Mouse (Mus musculus): ENCODE measurements around the gene Heatr1. TPM values are rescaled to one million over a fixed set of nuclear protein-coding genes. Genes with fewer than 3 reads are reported as not detected.
"Not testable (repeated sequence)": the region's sequence is repeated elsewhere in the genome, so short reads cannot be mapped to it uniquely, and the experiment has no call there.

Gene Heatr1
- total RNA-seq, 2 experiments from 2014 or later = 10.2 to 25.9 TPM

DNA sequence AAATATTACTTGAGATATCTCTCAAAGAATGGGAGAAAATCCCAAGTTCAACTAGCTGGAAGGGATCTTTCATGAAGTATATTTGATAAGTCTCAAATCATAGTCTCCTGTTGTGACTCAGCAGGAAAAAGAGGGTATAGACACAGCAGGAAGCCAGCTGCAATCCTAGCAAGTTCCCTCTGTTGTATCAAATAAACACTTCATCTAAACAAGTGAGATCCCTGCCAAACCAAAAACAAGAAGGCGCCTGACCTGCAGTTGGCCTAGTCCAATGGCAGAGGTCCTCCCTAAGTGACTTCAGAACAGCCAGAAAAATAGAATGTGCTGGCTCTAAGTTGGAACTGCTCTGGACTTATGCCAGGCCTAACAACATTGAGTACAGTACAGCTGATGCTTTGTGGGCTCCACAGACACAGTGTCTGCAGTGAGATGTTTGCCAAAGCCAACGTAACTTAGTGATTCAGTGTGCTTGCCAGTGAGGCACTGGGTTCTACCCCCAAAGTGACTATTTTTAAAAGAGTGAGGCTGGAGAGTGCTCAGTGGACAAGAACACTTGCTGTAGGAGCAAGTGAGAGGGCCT lies 47.3 kb downstream of the Heatr1 start:
- ATAC-seq (replicated peaks; ENCODE audit: low FRiP score, poor library complexity, severe bottlenecking) = no peak

- ATAC-seq (replicated peaks; ENCODE audit: low FRiP score, poor library complexity, severe bottlenecking) = no peak
These were observed 58.3 kb downstream of the Heatr1 start for GRCm38 (mm10) chr13:12453150-12453549.

DNA sequence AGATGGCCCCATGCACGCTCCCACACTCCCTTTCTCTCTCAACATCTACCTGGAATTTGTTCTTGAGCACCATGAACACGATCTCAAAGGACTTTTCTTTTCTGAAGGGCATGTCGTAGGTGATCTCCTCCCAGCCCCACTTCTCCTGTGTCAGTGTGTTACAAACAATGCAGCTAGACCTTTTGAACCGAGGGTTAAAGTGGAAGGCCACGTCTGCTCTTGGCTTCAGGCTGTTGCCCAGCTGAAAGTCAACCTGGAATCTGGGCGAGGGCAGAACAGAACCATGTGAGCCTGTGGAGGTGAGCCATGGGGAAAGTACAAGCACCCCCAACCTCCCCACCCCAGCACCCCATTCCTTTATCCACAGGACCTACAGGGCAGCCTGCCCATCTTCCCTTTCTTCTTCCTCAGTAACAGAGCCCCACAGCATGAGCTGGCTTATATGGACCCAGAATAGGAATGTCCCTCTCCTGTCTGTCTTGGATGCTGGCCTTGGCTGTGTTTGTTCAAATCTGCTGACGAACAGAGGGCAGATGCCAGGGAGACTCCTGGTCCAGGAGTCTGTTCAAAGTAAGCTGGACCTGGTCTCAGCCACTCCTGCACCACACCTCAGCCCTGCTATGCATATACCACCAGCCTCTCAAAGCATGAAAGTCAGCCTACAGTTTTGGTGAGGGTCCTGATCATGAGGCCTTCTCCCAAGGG lies 60.0 kb downstream of the Heatr1 start:
- ATAC-seq (replicated peaks; ENCODE audit: low FRiP score, poor library complexity, severe bottlenecking) = no peak

GRCm38 (mm10) chr13:12456711-12457110 lies 61.9 kb downstream of the Heatr1 start:
- no peak for ATAC-seq (replicated peaks; ENCODE audit: low FRiP score, poor library complexity, severe bottlenecking)

- ATAC-seq (replicated peaks; ENCODE audit: low FRiP score, poor library complexity, severe bottlenecking) = peak; percentile 41
These were observed 65.6 kb downstream of the Heatr1 start for GRCm38 (mm10) chr13:12460443-12460842.

DNA sequence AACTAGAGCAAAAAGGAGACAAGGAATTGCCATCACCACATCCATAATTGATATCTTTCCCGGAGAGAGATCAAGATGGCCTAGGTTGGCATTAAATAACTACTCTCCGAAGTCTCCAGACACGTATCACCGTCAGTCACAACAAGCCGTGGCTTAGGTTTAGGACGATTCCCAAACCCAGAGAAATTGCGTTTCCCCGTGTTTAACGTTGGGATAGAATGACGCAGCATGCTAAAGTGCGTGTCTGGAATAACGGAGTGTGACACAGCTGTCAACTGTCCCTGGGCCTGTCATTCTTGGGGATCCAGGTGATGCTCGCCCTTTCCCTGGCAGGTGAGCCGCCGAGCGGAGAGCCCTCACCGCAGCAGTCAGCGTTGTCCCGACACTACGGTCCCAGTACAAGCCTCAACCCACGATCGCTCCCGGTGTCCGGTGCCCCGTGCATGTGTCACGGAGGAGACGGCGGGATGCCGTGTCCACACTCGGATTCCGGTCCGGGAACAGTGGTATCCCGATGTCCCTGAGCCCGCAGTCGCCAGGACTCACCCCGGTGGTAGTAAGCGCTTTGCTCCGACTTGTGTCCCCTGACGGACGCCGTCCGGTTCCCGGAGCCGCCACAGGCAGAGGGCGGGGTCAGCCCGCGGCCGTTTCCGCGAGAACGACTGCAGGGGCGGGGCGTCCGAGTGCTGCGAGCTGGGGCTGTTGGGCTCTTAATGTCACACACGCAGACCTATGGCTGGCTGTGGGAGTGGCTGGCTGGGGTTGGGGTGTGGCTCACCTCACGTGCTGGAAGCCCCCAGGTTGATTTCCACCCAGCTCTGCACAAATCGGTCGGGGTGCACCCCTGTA lies 66.3 kb downstream of the Heatr1 start:
- peak; percentile 98 for ATAC-seq (replicated peaks; ENCODE audit: low FRiP score, poor library complexity, severe bottlenecking)

DNA sequence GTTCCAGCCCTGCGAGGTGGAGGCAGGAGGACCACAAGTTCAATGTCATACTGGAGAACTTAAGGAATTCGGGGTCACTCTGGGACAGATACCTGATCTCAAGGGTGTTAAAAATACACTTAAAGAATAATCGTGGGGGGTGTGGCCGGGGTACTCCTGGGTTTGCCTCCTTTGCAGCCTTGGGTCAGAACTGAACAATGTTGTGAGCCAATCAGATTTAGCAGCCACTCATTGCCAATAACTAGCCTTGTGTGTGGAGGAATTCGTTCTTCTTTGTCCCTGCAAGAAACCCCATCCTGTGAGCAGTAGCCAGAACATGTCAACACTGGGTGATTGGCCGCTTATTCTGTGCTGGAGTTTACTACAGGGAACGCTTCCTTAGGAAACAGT lies 66.9 kb downstream of the Heatr1 start:
- ATAC-seq (replicated peaks; ENCODE audit: low FRiP score, poor library complexity, severe bottlenecking) = no peak

DNA sequence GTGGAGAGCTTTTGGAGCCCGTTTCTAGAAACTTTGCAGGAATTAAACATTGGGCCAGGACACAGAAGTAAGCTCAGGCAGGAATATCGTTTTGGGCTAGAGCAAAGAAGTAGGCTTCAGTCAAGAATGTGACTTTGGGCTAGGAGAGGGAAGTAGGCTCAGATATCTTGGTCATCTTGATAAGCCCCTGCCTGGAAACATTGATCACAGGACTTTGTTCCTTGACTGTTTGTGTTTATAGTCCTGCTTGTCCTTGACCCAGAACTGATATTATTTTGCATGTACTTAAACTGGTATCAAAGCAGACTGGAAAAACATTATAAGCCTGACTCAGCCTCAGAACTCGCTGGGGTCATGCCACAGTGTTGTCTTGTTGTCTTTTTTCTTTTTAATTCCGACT lies 67.8 kb downstream of the Heatr1 start:
- ATAC-seq (replicated peaks; ENCODE audit: low FRiP score, poor library complexity, severe bottlenecking) = no peak

DNA sequence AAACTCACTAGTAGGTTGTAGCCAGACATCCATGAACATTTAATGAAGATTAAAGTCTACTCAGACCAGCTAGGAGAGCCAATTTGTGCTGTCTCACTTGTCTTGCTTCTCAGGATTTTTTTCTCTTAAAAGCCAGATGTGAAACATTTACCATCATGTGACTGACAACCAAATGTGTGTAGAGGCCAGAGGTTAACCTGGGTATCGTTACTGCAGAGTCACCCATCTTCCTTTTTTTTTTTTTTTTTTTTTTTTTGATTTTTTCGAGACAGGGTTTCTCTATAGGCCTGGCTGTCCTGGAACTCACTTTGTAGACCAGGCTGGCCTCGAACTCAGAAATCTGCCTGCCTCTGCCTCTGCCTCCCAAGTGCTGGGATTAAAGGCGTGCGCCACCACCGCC lies 69.3 kb downstream of the Heatr1 start:
- ATAC-seq (replicated peaks; ENCODE audit: low FRiP score, poor library complexity, severe bottlenecking) = not testable (repeated sequence)

GRCm38 (mm10) chr13:12464844-12465243 lies 70.0 kb downstream of the Heatr1 start, which contains the start of gene Lgals8:
TSS of gene Lgals8 (minus strand) at chr13:12464944.
- ATAC-seq (replicated peaks; ENCODE audit: low FRiP score, poor library complexity, severe bottlenecking) = no peak

DNA sequence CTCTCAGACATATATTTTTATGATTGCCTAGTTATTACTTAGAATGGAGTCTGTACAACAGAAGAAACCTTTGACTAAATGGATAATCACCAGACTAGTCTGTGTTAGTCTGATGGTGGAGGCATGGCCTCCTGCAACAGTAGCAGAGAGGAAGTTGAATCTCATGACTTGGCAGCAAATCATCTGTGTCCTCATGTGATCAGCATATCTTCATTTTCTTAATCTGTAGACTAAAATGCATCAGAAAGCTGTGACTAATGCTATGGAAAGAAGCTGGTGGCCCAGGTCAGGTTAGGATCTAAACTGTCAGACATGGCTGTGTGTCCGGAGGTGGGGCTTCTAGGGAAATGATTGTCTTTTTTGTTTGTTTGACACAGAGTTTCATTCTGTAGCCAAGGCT lies 73.7 kb downstream of the Heatr1 start:
- ATAC-seq (replicated peaks; ENCODE audit: low FRiP score, poor library complexity, severe bottlenecking) = no peak

DNA sequence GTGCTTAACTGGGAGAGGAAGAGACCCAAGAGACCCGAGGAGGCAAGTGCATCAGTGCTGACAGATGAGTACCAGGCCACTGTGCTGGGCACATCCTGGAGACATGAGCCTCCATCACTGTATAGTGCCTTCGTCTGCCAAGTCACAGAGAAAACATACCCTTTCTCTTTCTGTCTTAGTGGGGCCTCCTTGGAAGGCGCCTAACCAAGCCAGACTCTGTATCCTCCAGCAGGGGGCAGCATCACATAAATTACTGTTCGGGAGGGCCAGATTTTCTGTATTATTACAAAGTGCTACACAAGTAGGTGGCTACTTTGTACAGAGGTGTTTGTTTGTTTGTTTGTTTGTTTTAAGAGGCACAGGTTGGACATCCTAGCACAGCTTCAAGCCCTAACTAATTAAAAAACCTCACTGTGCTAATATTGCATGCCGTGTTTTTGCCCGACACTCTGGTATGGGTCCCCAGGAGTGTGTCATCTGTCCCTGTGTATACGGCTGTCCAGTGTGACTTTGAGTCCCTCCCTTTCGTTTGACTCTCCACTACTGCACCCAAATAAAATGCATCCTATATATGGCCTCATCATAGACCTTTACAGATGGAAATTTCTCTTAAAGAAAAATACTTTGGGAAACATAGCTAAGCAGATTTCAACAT lies 79.0 kb downstream of the Heatr1 start:
- peak; percentile 72; the same call in 1 of the 2 replicates for ATAC-seq (replicated peaks; ENCODE audit: low FRiP score, poor library complexity, severe bottlenecking)

DNA sequence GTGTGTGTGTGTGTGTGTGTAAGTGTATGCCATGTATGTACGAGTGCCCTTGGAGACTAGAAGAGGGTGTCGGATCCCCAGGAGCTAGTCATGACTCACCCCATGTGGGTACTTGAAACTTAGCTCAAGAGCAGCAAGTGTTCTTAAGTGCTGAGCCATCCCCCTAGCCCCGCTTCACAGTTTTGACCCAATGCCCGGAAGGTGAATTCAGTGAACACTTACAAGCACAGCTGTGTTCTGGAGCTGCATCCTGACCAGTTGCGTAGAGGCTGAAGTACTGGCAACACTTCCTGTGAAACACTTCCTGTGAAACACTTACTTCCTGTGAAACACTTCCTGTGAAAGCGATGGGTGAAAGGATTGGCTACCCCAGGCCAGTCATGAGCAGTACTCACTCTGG lies 80.4 kb downstream of the Heatr1 start:
- no peak for ATAC-seq (replicated peaks; ENCODE audit: low FRiP score, poor library complexity, severe bottlenecking)

GRCm38 (mm10) chr13:12476886-12477285 lies 82.1 kb downstream of the Heatr1 start:
- no peak for ATAC-seq (replicated peaks; ENCODE audit: low FRiP score, poor library complexity, severe bottlenecking)

- ATAC-seq (replicated peaks; ENCODE audit: low FRiP score, poor library complexity, severe bottlenecking) = no peak
These were observed 83.5 kb downstream of the Heatr1 start for GRCm38 (mm10) chr13:12478301-12478700.

DNA sequence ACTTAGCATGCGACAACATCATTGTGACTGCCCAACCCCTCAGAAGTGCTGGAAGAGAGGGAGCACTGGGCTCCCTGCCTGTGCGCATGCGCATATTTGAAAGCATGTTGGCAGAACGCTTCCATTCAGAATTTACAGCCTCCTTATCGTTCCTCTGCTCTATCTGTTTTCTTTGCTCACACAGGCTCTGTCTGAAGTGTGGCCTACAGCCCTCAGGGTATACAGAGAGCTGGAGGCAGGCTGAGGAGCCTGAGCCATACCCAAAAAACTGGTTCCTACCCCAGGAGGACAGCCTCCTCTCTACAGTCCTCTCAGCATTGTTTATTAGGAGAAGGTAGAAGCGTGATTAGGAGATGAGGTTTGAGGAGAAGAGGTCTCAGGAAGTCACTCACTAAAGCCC lies 85.0 kb downstream of the Heatr1 start:
- ATAC-seq (replicated peaks; ENCODE audit: low FRiP score, poor library complexity, severe bottlenecking) = no peak

DNA sequence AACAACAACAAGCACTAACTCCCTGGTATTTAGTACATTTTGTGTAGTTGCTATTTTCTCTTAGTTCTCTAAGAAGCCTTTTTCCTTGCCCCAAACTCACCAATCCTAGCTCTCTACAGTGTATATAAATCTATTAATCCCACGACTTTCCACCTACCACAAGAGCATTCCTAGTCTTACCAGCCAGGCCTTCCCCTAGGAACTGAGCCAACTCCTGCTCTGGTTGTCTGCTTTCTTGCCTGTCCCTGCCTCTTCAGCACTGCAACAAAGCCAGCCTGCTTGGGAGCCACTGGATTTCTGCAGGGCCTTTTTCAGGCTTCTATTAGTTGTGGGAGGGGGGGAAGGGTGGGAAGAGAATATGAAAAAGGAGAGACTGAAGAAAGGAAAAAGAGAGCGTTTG lies 90.4 kb downstream of the Heatr1 start:
- no peak for ATAC-seq (replicated peaks; ENCODE audit: low FRiP score, poor library complexity, severe bottlenecking)

GRCm38 (mm10) chr13:12485640-12486039 lies 90.8 kb downstream of the Heatr1 start:
- no peak for ATAC-seq (replicated peaks; ENCODE audit: low FRiP score, poor library complexity, severe bottlenecking)
